Mouse (Mus musculus): Measurements from ENCODE around the gene Apba3. TPM values are rescaled to one million over a fixed set of nuclear protein-coding genes. Genes with fewer than 3 reads are reported as not detected.

Apba3 gene
- polyA plus RNA-seq, 1 experiment from 2014 or later = 26.4 TPM

- no peak overlapping the region for H3K4me2 ChIP-seq (replicated peaks)
- ATAC-seq (ENCODE audit: low FRiP score) (no peak), DNase-seq (ENCODE audit: low spot score) (no peak)
- H3K27me3 ChIP-seq (ENCODE audit: control insufficient read depth, insufficient read depth, low read length) = no peaks in the 10 kb centered on the region
- H3K4me1 ChIP-seq (replicated peaks; ENCODE audit: control insufficient read depth, insufficient read depth, low read length) = no peaks in the 10 kb centered on the region; the same call in 1 of the 2 replicates
- H3K27ac ChIP-seq = no peak overlapping the region
- no peaks in the 10 kb centered on the region for H3K9me3 ChIP-seq (ENCODE audit: control insufficient read depth, low read length)
- no peak overlapping the region for H3K9ac ChIP-seq
- H3K4me3 ChIP-seq (replicated peaks; ENCODE audit: low read length) = no peak overlapping the region
- H3K36me3 ChIP-seq (replicated peaks; ENCODE audit: control insufficient read depth, insufficient read depth) = no peaks in the 10 kb centered on the region
- WGBS = 81% methylated on average over 9 of the region's 9 CpGs
These were observed 33.7 kb downstream of the Apba3 start for GRCm38 (mm10) chr10:81300352-81300907.

- no peaks in the 10 kb centered on the region for H3K9me3 ChIP-seq (ENCODE audit: control insufficient read depth, low read length)
- H3K36me3 ChIP-seq (replicated peaks; ENCODE audit: control insufficient read depth, insufficient read depth) = peaks cover 9% of the 10 kb centered on the region
- no peak overlapping the region for H3K27ac ChIP-seq
- H3K4me2 ChIP-seq (replicated peaks) = no peak overlapping the region
- no peaks in the 10 kb centered on the region; the same call in 1 of the 2 replicates for H3K4me1 ChIP-seq (replicated peaks; ENCODE audit: control insufficient read depth, insufficient read depth, low read length)
- no peak for DNase-seq (ENCODE audit: low spot score)
- WGBS = 85% methylated on average over 9 of the region's 9 CpGs
- no peak overlapping the region for H3K4me3 ChIP-seq (replicated peaks; ENCODE audit: low read length)
- no peaks in the 10 kb centered on the region for H3K27me3 ChIP-seq (ENCODE audit: control insufficient read depth, insufficient read depth, low read length)
- H3K9ac ChIP-seq = no peak overlapping the region
- no peak for ATAC-seq (ENCODE audit: low FRiP score)
These were observed 34.6 kb downstream of the Apba3 start for GRCm38 (mm10) chr10:81301321-81301720.

GRCm38 (mm10) chr10:81302288-81302687 is 35.5 kb downstream of the Apba3 start:
- 57% methylated on average over 4 of the region's 4 CpGs for whole genome bisulfite sequencing
- no peak overlapping the region for H3K27ac ChIP-seq

GRCm38 (mm10) chr10:81302781-81303218 is 36.0 kb downstream of the Apba3 start:
- Histone ChIP-seq H3K9me3 (ENCODE audit: control insufficient read depth, low read length) (no peaks in the 10 kb centered on the region), H3K36me3 (replicated peaks; ENCODE audit: control insufficient read depth, insufficient read depth) (peaks cover 23% of the 10 kb centered on the region), H3K27ac (no peak overlapping the region), H3K4me3 (replicated peaks; ENCODE audit: low read length) (no peak overlapping the region), H3K9ac (no peak overlapping the region), H3K4me1 (replicated peaks; ENCODE audit: control insufficient read depth, insufficient read depth, low read length) (no peaks in the 10 kb centered on the region; the same call in 1 of the 2 replicates), H3K4me2 (replicated peaks) (no peak overlapping the region), H3K27me3 (ENCODE audit: control insufficient read depth, insufficient read depth, low read length) (no peaks in the 10 kb centered on the region)
- 62% methylated on average over 14 of the region's 14 CpGs for WGBS
- no peak for ATAC-seq (ENCODE audit: low FRiP score)
- DNase-seq (ENCODE audit: low spot score) = no peak

More at GRCm38 (mm10) chr10:81302288-81302687, 35.5 kb downstream of the Apba3 start:
- H3K27me3 ChIP-seq (ENCODE audit: control insufficient read depth, insufficient read depth, low read length) = no peaks in the 10 kb centered on the region
- no peak overlapping the region for H3K4me2 ChIP-seq (replicated peaks)
- H3K36me3 ChIP-seq (replicated peaks; ENCODE audit: control insufficient read depth, insufficient read depth) = peaks cover 18% of the 10 kb centered on the region
- H3K4me3 ChIP-seq (replicated peaks; ENCODE audit: low read length) = no peak overlapping the region
- no peaks in the 10 kb centered on the region; the same call in 1 of the 2 replicates for H3K4me1 ChIP-seq (replicated peaks; ENCODE audit: control insufficient read depth, insufficient read depth, low read length)
- ATAC-seq (ENCODE audit: low FRiP score) = no peak
- DNase-seq (ENCODE audit: low spot score) = no peak
- H3K9ac ChIP-seq = no peak overlapping the region
- H3K9me3 ChIP-seq (ENCODE audit: control insufficient read depth, low read length) = no peaks in the 10 kb centered on the region

GRCm38 (mm10) chr10:81303258-81303657 is 36.5 kb downstream of the Apba3 start:
- H3K9ac ChIP-seq = no peak overlapping the region; the same call in 1 of the 2 replicates

GRCm38 (mm10) chr10:81303761-81304160 is 37.0 kb downstream of the Apba3 start:
- no peak overlapping the region for H3K9ac ChIP-seq
- no peaks in the 10 kb centered on the region for H3K9me3 ChIP-seq (ENCODE audit: control insufficient read depth, low read length)
- no peak overlapping the region for H3K27ac ChIP-seq
- peaks cover 33% of the 10 kb centered on the region for H3K36me3 ChIP-seq (replicated peaks; ENCODE audit: control insufficient read depth, insufficient read depth)
- DNase-seq (ENCODE audit: low spot score) (no peak), ATAC-seq (ENCODE audit: low FRiP score) (no peak)
- 79% methylated on average over 7 of the region's 7 CpGs for WGBS
- no peaks in the 10 kb centered on the region for H3K27me3 ChIP-seq (ENCODE audit: control insufficient read depth, insufficient read depth, low read length)
- H3K4me2 ChIP-seq (replicated peaks) = no peak overlapping the region
- H3K4me1 ChIP-seq (replicated peaks; ENCODE audit: control insufficient read depth, insufficient read depth, low read length) = no peaks in the 10 kb centered on the region; the same call in 1 of the 2 replicates
- no peak overlapping the region for H3K4me3 ChIP-seq (replicated peaks; ENCODE audit: low read length)

More at GRCm38 (mm10) chr10:81303258-81303657, 36.5 kb downstream of the Apba3 start:
- H3K9me3 ChIP-seq (ENCODE audit: control insufficient read depth, low read length) = no peaks in the 10 kb centered on the region
- no peak overlapping the region for H3K4me3 ChIP-seq (replicated peaks; ENCODE audit: low read length)
- 79% methylated on average over 10 of the region's 10 CpGs for WGBS
- no peak overlapping the region for H3K4me2 ChIP-seq (replicated peaks)
- no peaks in the 10 kb centered on the region for H3K27me3 ChIP-seq (ENCODE audit: control insufficient read depth, insufficient read depth, low read length)
- no peaks in the 10 kb centered on the region; the same call in 1 of the 2 replicates for H3K4me1 ChIP-seq (replicated peaks; ENCODE audit: control insufficient read depth, insufficient read depth, low read length)
- peaks cover 28% of the 10 kb centered on the region for H3K36me3 ChIP-seq (replicated peaks; ENCODE audit: control insufficient read depth, insufficient read depth)
- ATAC-seq (ENCODE audit: low FRiP score) (no peak), DNase-seq (ENCODE audit: low spot score) (no peak)
- no peak overlapping the region for H3K27ac ChIP-seq

- no peak for DNase-seq (ENCODE audit: low spot score)
- no peaks in the 10 kb centered on the region for H3K27me3 ChIP-seq (ENCODE audit: control insufficient read depth, insufficient read depth, low read length)
- peaks cover 42% of the 10 kb centered on the region for H3K36me3 ChIP-seq (replicated peaks; ENCODE audit: control insufficient read depth, insufficient read depth)
- ATAC-seq (ENCODE audit: low FRiP score) = no peak
- no peak overlapping the region for H3K4me3 ChIP-seq (replicated peaks; ENCODE audit: low read length)
- no peak overlapping the region for H3K27ac ChIP-seq
- H3K4me1 ChIP-seq (replicated peaks; ENCODE audit: control insufficient read depth, insufficient read depth, low read length) = no peaks in the 10 kb centered on the region; the same call in 1 of the 2 replicates
- H3K9me3 ChIP-seq (ENCODE audit: control insufficient read depth, low read length) = no peaks in the 10 kb centered on the region
- H3K9ac ChIP-seq = no peak overlapping the region
- WGBS = 28% methylated on average over 6 of the region's 9 CpGs
- no peak overlapping the region for H3K4me2 ChIP-seq (replicated peaks)
These were observed 38.0 kb downstream of the Apba3 start for GRCm38 (mm10) chr10:81304597-81305238.

GRCm38 (mm10) chr10:81305663-81306062 is 38.9 kb downstream of the Apba3 start:
- H3K27ac ChIP-seq = no peak overlapping the region
- H3K4me2 ChIP-seq (replicated peaks) = no peak overlapping the region
- H3K4me1 ChIP-seq (replicated peaks; ENCODE audit: control insufficient read depth, insufficient read depth, low read length) = no peaks in the 10 kb centered on the region; the same call in 1 of the 2 replicates
- H3K4me3 ChIP-seq (replicated peaks; ENCODE audit: low read length) = no peak overlapping the region
- no peak overlapping the region for H3K9ac ChIP-seq
- no peaks in the 10 kb centered on the region for H3K9me3 ChIP-seq (ENCODE audit: control insufficient read depth, low read length)
- DNase-seq (ENCODE audit: low spot score) = no peak
- 93% methylated on average over 14 of the region's 14 CpGs for WGBS
- H3K36me3 ChIP-seq (replicated peaks; ENCODE audit: control insufficient read depth, insufficient read depth) = peaks cover 52% of the 10 kb centered on the region
- no peak for ATAC-seq (ENCODE audit: low FRiP score)
- H3K27me3 ChIP-seq (ENCODE audit: control insufficient read depth, insufficient read depth, low read length) = no peaks in the 10 kb centered on the region

- Histone ChIP-seq H3K36me3 (replicated peaks; ENCODE audit: control insufficient read depth, insufficient read depth) (peaks cover 58% of the 10 kb centered on the region), H3K9ac (no peak overlapping the region), H3K9me3 (ENCODE audit: control insufficient read depth, low read length) (no peaks in the 10 kb centered on the region), H3K27me3 (ENCODE audit: control insufficient read depth, insufficient read depth, low read length) (no peaks in the 10 kb centered on the region), H3K27ac (no peak overlapping the region), H3K4me3 (replicated peaks; ENCODE audit: low read length) (no peak overlapping the region), H3K4me2 (replicated peaks) (no peak overlapping the region), H3K4me1 (replicated peaks; ENCODE audit: control insufficient read depth, insufficient read depth, low read length) (no peaks in the 10 kb centered on the region; the same call in 1 of the 2 replicates)
- ATAC-seq (ENCODE audit: low FRiP score) (no peak), DNase-seq (ENCODE audit: low spot score) (no peak)
- 94% methylated on average over 12 of the region's 12 CpGs for WGBS
These were observed 39.5 kb downstream of the Apba3 start for GRCm38 (mm10) chr10:81306173-81306668.
